Mouse (Mus musculus) urinary bladder, postnatal 4 days (tissue): Measurements from ENCODE around the gene Rbms1.

Experiments used
- DNase-seq, 2 experiments: peaks; one replicate each; pipeline ENCODE4 v3.0.0; 2021 to 2022; ENCODE audit warnings: low spot score in 2 of 2

The Rbms1 gene

DNA sequence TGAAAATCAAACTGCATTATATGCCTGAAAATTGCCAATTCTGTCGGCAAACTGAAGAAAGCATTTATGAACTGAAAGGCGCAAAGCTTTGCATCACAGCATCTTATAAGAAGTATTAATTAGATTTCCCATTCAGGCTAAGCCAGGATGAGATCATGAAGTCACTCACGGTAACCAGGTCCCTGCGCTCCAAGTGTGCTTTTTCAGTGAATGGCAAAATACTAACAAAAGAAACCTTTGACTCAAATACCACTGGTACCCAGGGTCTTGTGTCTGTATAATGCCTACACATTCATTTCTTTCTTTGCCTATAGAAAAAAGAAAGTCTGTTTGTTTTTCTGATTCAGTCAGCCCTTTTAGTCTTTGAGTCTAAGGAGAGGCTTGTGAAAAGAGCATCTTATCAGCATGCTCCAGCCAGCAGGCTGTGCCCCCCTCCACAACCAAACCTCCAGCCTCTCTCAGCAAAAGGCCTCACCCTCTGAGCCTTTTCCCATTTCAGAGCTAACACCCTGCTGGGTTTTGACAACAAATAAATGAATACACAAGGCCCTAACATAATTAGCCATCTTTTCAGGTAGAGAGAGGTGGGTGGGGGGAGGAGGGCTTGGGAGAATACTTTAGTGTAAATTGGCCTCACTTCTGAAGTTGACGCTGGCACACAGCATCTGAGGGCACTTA is 83.7 kb downstream of the Rbms1 start:
- no peak for DNase-seq

DNA sequence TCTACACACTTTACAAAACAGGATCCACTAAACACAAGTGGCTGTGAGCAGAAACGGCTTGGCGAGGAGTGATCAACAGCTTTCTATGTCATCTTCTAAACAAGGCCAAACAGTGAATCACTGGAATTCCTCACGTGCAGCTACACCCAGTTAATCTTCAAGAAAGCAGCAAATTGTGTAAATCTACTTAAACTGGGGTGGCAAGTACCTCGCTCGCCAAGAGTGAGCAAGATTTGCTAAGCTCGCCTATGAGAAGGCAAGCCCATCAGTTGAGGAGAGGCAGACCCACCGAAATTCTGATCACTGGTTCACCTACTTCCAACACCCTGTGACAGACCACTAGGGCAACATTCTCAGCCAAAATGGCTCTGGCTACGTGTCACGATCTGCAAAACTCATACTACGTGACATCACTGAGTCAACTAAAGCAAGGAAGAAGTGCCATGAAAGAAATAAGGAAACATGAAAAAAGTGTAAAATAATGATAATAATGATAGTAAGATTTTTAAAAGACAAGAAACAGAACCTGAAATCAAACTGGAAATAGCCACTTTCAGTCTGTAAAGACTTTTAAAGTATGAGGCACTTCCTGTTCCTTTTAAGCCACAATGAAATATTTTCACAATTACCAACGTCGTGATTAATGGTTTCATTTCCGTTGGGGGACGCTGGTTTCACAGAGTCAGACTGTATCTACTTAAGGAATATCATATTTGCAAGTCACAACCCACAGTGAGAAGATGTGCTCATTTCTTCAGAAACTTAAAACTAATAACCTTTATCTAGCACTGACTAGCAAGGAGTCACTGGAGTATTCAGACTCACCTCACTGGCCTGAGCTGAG is 85.2 kb downstream of the Rbms1 start:
- no peak for DNase-seq

DNA sequence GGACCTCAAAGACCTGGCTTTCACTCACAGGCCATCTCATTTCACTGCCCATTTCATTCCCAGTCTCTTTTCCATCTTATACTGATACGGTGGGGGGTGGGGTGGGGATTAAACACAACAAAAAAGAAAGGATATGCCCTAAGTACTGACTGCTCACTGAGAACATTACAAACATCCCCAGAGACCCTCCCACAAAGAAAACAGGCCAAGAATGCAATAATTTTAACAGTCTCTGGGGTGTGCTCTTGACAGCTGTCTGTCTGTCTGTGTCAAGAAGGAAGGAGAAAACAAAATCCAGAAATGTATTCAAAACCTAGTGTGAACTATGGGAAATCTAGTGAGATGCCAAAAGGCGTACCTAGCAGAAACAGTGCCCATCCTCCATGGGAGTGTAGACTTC is 86.1 kb downstream of the Rbms1 start:
- DNase-seq: no peak

DNA sequence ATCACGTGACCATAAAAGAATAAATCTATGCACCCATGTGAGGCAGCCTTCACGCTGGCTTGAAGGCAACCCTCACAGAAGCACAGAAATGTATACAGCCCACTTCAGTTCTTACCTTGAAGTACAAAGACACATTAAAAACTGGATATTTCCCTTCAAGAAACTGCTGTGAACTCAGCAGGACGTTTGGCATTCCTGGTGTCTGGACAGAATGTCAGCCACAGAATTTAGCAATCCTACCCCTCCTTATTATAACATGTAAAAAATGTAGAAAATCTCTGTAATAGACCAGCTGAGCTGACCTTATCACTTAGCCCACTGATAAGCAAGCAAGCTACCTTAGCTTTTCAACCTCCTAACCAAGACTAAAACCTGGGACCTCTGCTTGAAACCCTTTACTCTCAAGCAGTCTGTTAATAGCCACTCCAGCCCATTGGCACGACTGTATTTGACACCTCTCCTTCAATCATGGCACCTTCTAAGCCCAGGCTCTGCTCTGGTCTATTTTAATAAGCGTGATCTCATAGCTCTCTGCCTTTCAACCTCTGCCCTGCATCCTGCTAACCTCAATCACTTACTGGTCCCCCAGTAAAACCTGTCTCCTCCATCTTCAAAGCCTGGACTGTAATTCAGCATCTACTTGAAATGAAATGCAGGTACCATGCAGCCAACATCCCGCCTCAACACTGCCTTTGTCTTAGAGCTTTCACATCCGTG is 90.7 kb downstream of the Rbms1 start:
- DNase-seq: no peak

DNA sequence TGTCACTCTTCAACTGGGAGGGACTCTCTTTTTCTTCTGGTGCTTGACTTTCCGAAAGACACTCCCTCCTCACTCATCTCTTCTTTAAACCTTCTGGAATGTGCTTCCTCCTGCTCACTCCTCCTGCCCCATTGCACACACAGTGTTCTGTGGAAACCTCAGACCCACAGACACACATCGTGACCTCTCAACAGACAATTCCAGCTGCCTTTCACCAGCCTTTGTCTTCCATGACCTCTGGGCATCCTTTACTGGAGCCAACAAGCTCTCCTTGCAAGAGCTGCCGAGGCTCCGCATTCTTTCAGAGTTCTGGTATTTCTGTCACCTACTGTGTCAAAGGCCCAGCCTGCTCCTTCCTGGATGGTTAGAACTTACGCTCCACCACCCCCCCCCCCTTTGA is 92.0 kb downstream of the Rbms1 start:
- no peak for DNase-seq

DNA sequence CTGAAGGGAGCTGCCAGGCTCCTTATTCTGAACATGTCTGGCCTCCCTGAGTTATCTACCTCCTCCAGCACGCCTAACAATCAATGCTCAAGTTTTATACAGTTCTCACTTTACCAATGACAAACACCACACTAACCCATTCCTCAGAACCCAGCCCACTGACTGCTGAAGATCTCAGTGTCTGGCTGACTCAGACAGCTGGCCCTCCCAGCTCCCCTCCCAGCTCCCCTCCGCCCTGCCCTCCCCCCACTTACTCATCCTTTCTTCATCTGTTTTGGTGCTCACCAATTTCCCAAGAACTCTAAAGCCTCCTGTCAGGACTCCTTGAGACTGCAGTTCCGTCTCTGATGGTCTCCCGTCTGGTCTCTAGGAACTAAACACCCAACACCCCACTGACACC is 92.5 kb downstream of the Rbms1 start:
- no peak for DNase-seq

DNA sequence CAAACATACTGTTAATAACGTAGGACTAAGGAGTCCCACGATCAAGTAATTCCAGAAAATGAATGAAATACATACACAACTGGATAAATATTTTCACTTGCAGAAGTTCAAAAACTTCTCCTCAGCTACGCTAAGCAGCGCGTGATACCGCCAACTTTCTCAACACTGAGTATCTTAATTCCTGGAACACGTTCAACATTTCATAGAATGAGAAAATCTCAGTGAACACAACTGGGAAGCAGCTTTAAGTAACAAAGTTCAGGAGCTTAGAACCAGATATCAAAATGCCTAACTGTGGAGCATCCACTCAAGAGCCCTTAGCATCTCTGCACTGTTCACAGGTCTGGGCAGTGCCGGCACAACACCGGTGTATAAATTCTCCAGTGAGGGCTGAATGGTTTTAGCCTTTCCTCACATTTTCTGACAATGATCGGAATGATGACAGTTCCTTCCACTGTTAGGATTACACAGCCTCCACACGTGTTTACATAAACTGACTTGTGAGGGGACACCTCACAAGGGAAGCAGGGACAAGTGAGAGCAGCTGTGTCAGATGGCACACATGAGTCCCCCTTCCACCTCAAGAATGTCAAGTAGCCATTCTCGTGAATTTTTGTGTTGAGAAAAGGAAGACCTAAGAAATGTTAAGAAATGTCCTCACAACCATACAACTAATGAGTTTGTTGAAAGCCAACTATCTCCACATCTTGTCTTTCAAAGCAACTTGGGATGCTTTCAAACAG is 93.8 kb downstream of the Rbms1 start:
- no peak for DNase-seq

DNA sequence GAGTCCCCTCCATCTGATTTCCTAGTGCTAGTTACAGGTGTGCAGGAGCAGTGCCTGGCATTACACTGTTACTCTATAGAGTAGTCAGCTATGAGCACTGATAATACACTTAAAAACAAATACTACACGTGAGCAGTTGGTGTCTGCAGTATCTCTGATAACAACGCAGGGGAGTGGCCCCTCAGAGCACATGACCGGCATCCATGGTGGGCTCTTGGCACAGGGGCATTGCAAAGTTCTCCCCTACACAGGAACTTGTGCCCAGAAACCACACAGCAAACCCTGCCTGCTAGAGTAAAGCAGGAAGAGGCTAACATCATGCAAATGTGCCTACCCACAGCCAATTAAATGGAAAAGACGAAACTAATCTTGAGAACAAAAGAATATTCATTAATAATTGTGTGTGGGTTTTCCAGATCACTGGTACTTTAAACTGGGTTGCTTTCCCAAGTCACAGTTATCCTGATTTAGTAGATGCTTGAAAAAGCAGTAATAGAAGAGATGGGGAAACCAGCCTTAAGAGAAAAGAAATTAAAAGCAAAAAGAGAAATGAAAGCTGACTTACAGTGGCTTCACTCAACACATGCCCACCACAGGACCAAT is 94.8 kb downstream of the Rbms1 start:
- no peak for DNase-seq

DNA sequence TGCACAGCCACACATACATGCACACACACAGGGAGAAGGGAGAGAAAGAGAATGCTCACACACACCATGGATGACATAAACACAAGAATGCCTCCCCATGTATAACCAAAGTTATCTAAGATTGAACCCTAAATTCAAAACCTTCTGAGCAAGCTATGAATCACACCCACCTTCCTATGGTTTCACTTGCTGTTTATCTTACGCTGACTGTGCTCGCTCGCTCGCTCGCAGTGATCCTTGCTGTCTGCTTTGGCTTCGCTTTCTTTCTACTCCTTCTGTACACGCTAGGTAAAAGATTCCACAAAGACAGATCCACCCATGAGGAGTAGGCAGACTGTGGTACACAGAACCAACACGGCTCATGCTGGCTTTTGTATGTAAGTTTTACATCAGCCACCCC is 95.7 kb downstream of the Rbms1 start:
- DNase-seq: no peak

DNA sequence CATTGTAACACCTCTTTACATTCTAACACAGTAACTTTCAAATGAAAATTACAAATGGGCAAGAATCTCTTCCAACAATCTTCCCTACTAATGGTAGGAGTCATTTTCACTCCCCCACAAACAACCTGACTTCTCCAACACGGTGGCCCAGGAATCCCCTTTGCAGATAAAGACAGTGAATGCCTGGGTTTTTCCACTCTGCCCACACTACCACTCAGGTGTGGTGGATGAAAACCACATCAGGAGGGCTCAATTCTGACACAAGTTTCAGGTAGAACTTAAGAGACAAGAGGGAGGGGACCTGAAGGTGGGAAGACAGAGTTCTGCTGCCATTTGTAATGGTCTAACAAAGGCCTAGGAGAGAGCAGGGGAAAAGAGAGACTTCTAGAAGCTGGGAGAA is 97.1 kb downstream of the Rbms1 start:
- no peak for DNase-seq

DNA sequence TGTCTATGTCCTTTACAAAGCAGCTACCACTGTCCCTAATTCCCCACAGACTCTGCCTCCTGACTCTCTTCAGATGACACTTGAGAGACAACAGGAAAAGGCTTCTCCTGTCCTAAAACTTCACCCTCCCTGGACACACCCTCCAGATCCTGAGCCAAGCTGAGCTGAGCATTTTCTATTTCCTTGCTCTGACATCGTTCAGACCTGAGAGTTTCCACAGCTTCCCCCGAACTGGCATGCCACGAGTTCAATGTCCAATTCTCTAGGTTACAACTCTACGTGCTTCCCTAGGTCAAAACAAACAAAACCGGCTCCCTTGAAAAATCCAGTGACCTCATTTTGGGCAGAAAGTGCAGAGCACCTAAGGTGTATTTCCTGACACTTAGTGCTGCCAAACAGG is 98.0 kb downstream of the Rbms1 start:
- DNase-seq: no peak

DNA sequence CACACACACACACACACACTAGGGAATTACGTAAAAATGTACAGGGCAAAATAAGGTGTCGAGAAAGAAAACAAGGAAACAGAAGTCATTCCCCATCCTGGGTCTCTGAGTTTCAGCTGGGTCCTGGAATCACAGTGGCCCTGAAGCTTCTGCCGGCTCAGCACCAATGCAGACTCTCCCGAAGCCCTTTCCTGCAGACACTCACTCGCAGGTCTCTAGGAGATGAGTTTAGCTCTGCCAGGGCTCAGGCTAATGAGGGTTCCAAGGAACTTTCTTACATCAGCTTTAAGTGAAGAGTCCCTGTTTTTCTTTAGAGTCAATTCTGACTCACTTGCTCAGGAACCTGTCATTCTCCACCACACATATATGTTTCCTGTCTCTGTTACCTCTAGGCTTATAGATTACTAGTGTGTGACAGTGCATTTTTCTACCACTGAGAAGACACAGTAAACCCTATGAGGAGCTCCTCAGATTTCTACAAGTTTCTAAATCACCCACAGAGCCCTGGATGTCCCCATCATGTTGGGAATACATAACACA is 98.7 kb downstream of the Rbms1 start:
- DNase-seq: no peak

DNA sequence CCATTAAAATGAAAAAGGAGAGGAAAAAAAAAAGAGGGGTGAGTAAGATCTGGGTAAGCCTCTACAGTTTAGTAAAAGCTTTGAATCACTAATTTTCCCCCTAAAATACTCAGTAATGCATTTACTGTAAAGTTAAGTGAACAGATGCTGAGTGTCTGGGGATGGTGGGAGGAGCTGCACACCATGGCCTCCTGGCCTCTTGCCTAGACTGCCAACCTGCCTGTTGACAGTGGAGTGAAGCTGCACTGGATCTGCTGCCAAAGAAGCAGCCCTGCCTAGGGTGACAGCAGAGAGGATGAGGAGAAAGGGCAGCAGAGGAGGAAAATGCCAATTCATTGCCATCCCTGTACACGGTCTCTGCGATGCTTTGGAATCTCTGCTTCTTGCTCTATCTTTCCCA is 99.2 kb downstream of the Rbms1 start:
- DNase-seq: no peak

DNA sequence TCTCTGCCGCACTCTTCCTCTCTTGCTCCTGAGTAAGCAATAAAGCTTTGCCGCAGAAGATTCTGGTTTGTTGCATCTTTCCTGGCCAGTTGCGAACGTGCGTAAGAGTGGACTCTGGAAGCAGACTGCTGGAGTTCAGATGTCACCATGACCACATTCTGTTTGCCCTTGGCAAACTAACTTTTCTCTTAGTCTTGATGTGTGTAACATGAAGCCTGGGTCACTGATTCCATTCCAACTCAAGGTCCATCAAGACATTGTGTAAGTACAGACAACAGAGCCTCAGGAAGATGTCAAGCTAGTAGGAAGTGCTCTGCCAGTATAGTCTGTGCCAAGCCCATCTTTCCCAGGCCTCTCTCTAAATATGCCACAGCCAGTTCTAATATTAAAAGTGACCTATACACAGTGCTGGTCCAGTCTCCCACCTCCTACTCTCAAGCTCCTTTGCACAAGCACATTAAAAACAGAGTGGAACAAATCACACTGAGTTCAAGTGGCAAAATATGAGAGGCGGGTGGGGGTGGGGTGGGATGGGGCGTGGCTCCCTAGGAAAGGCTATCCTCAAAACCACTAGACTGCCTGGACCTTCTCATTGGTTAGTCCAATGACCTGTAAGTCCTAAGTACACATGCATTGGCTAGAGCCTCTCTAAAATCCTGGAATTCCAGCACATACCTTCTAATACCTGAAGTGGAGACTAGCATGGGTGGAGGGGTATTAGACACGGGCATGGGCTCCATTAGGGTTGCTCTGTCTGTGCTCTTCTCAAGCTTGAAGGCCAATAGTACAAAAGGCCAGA is 99.9 kb downstream of the Rbms1 start:
- no peak for DNase-seq

DNA sequence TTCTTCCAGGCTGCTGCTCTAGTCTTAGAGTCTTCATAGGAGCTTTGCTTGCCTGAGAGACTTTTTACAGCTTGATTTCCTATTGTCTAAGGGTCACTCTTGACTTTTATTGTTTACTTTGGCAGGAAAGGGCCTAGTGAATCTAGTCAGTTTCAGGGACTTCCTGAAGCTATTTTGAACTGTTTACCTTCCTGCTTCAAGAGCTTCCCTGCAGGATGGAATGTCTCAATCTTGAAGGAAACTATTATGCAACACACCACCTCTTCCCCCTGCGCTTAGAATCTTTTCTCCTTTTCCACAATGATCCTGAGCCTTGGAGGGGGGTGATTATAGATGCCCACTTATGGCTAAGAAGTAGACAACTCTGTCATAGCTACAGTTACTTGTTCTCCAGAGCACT is 104.9 kb downstream of the Rbms1 start:
- DNase-seq: no peak

DNA sequence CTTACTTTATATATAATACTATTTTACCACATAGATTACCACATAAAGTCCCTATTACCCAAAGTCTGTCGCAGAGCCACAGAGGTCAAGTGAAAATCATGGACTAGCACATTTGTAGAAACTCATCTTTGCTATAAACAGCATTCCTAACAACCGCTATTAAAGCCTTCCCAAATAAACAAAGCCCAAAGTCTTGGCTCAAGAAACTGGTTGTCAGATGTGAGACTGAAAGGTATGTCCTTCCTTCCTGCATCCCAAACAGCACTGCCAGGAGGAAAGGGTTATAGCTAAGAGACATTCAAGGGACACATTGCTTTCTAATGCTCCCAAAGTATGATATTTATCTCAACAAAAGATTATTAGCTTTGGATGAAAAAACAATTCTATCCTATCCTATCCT is 106.9 kb downstream of the Rbms1 start:
- DNase-seq: no peak

DNA sequence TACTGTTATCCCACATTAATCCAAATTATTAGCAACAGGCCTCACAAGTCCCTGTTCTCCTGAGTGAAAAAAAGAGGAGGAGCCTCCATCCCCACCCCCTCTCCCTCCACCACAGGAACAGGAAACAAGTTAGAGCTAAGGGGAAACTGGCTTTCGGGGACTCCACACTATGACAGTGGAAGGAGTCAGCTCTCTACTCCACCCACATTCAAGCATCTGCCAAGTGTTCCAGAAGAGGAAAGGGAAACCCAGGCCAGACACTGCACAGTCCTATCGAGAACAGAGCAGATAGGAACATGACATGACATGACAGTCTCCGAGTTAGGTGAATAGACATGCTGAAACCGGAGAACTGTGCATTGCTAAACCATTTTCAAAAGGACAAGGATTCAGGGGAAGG is 108.0 kb downstream of the Rbms1 start:
- DNase-seq: no peak

DNA sequence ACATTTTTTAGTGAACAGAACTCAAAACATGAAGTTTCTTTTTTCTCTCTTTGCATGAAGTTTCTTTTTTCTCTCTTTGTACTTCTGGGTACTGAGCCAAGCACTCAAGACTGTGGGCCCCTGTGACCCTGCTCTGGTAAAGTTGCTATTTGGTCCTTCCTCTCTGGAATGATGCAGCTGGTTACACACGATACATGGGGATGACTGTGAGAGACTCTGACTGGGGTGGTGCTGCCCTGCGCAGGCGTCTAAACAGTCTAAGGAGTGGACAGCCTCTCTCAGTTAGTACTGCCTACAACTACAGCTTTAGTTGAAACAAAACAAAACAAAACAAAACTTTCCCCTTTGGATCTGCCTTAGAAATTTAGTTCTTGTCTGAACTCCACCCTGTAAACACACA is 111.1 kb downstream of the Rbms1 start:
- DNase-seq: no peak

DNA sequence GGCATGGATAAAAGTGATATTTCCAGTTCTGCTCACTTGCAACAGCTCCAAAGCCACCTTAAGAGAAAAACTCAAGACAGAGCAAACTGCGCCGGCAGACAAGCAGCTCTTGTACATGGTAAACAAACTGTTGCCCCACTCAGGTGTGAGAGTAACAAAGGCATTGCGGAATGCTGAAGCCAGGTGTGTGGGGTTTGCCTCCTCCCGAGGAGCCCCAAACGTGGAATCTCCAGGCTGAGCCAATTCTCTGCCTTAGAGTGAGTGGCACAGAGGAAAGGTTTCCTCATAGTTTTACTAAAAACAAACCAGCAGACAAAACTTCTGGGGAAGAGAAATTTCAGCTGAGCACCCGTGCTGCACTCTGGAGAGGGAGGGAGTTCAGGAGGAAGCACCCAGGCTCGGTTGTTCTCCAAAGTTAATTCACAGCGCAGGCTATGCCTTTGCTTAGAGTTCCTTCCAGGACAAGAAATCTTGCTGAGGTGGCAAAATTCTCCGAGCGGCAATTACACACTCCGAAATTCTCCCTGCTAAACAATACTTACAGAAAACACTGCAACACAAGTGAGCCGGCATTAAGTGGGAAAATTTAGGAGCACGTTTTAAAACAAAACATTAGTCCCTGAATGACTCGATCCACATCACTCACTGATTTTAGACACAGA is 111.8 kb downstream of the Rbms1 start:
- DNase-seq: no peak

DNA sequence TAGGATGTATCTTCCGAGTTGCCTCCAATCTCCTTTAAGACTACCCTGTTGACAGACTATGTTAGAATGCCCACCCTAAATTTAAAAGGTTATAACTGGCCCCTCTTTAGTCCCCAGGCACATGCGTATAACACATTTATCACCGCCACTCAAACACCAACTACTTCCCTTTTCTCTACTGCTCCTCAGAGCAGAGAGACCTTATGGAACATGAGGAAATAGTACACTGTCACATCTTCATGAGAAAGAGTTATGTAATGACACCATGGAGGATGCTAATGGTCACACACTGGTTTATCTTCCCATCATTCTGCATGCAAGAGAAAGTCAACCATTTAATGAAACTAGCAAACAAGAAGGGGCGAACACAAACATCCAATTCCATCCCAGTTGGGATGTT is 114.5 kb downstream of the Rbms1 start:
- DNase-seq: no peak
